Mouse (Mus musculus): ENCODE measurements around the gene Rhov.

The Rhov gene

DNA sequence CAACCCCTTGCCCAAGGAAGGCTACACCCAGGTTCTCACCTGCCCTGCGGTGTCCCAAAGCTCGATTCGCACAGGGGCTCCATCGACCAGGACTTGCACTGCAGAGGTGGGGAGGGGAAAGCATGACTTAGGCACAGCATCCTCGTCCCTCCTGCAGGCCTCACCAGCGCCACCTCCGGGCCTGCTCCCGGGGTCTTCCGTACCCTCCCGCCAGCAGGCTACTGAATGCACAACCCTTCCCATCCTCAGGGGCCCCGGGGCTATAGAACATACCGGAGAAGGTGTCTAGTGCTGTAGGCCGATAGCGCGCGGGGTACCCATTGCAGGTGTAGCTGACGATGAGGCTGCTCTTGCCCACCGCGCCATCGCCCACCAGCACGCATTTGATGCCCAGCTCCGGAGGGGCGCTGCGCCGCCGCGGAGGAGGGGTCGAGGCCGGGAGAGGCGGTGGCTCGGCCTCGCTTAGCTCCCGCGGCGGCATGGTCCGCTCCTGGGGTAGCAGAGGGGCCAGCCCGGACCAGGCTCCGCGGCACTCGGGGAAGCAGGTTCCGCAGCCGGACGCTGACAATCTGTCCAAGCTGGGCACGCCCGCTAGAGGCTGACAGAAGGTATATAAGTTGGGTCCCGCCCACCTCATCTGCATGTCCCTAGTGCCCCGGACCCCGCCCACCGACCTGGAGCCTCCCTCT, at the start of gene Rhov:
TSS of gene Rhov (minus strand) at position 630 of the 689 bp plus-strand sequence.
- DNase-seq (ENCODE audit: low spot score) = peak; percentile 67

DNA sequence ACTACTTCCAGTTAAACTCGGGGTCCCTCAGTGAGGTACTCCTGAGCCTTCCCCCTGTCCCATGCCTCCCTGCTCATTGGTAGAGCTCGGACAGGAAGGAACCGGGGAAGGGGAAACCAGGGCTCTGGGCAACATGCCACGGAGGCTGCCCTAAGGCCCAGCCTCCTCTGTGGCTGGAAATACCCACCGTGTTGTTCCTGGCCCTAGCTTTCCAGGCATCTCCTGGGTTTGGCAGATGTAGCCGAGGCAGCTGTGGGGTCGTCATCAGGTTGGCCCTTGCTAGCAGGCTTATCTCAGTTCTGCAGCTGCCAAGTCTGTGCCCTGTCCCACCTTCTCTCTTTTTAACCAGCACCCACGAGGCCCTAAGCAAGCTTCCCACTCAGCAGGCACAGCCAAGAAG, 49.5 kb upstream of the Rhov start:
- DNase-seq (ENCODE audit: low spot score) = no peak

DNA sequence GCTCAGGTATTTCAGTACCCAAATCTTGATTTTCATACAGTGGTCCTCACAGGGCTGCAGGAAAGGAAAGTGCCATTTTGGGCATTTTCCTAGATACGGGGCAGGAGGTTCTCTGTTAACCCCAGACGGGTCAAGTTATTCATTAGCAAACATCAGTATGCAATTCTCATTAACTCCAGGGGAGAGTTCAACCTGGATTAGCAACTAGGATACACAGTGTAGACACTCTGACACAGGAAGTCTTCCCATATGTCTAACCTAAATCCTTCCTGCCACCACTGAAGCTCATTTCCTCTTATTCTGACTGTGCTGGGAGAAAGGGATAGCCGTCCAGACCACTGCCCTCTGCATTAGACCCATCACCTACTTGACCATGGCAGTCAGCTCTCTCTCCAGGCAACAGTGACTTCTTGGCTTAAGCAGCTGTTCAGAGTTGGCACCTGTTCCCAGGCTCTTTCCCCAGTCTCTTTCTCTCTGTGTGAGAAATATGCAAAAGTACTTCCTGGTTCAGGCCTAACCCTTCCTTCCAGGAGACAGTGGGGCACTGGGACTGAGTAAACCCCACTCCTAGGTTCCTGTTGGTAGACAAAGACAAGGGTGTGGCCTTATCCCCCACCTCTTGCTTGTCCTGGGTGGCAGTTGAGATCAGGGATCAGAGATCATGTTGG, 47.1 kb upstream of the Rhov start:
- DNase-seq (ENCODE audit: low spot score) = no peak

DNA sequence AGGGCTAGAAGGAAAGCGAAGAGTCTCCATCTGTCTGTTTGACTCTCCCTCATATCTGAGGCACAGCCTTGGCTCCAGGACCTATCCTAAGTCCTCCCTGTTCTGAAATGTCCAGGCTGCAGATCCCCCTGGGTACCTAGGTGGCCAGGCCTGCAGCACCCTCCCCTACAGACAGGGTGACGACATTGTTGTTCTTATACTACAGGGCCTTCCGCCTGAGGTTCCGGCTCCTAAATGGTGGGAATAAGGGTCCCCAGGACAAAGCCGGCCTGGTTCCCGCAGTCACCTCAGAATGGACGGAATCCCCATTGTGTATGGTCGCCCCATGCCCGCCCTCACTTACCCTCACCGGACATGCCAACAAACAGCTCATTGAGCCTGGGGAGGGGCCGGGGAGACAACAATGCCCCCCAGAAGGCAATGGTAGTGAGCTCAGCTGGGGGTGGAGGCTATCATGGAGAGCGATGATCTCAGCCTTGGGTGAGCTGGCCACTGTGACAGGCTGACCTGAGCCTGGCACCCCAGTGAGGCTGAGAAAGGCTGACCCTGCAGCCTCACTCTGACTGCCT, 43.8 kb upstream of the Rhov start:
- no peak for DNase-seq (ENCODE audit: low spot score)

DNA sequence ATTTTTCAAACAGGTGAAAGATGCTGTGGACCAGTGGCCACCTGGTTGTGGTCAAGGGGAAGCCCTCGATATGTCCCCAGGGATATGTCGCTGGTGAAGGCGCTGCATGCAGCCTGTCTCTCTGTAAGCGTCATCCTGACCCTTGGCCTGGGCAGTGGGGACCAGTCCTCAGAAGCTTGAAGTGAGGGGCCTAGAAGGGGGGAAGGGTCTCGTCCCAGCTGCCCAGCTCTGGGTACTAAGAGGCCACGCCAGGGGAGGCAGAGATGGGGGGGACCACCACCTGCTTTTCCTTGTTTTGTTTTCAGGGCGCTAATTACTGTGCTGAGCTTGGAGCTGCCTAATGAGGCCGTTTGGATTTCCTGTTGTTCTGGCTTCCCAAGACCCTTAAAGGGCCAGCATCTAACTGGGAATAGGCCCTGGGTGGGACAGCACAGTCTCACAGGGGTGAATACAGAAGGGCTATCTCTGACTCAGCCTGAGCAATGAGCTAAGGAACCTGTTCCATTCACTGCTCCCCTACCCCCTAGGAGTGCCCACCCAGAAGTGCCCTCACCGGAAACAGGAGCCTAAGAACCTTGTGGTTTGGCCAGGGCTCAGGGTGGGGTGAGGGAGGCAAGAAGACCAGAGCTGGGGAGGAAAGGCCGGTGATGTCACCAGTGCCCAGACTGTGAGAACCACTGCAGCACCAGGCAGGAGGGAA, 42.9 kb upstream of the Rhov start:
- no peak for DNase-seq (ENCODE audit: low spot score)

DNA sequence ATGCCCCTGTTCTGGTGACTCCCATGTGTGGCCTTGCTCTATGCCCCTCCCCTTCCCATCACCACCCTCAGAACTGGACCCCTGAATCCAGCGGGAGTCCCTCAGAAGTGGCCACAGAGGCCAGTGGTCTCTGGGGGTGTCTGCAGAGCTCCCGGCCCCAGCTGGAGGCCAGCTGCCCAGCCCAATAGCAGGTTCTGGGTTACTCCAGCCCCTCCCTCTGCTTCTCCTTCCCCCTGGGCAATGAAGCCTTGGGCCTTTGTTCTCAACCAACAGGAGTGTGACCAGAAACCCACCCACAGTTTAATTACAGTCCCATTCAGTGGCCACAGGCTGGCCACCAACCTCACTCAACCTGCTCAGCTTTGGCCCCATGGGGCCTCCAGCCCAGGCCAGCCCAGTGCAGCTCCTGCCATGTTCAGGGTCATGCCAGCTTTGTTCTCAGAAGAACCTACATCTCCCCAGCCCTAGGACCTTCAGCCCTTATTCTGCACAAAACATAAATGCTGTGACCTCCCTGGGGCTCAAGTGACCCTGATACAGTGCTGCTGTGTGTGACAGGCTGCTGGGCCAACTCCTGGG, 41.4 kb upstream of the Rhov start:
- no peak for DNase-seq (ENCODE audit: low spot score)

DNA sequence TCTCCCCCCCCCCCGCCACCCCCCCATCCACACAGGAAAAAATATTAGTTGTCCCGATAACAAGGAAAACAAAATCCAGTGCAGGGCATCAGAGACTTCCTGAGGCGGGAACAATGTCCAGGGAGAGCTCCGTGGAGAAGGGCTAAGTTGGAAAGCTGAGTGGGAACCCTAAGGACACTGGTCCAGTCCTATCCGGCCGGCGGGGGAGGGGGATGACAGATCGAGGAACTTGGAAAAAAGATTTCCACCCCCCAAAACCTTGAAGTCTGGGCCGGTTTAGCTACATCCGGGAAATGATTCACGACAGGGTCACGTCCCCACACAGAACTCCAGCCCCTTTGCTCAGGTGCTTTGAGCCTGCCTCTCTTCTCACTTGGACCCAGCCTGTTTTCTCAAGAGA, 40.5 kb upstream of the Rhov start:
- no peak for DNase-seq (ENCODE audit: low spot score)

DNA sequence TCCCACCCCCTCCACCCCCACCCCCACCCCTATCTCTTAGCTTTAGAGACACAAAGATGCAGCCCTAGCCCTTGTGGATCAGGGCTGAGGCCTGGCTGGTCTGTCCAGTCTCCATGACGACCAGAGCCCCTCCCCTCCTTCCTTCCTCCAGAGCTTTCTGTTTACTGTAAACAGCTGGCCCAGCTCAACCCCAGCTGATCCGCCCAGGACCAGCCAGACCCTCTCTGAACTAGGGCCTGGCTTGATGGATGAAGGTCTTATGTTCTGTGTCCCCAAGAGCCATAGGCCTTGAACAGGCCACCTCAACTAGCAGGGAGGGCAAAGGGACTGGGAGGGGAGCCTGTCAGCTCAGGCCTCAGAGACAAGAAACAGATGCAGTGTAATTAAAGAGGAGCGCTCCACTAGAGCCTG, 33.7 kb upstream of the Rhov start:
- no peak for DNase-seq (ENCODE audit: low spot score)

DNA sequence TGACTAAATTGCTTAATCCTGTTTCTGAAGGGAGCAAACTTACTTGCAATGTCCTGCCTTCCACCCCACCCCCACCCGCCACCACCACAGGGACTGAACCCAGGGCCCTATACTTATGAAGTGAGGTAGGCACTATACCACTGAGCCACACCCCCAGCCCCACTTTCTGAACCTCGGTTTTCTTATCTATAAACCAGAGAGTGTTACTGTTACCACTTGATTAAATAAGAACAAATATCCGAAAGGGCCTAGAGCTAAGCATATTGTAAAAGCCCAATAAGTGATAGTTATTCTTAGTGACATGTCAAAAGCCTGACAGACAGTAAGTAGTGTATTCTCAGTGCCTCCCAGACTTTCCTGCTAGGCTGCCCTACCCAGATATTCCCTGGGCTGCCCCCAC, 33.3 kb upstream of the Rhov start:
- no peak for DNase-seq (ENCODE audit: low spot score)

DNA sequence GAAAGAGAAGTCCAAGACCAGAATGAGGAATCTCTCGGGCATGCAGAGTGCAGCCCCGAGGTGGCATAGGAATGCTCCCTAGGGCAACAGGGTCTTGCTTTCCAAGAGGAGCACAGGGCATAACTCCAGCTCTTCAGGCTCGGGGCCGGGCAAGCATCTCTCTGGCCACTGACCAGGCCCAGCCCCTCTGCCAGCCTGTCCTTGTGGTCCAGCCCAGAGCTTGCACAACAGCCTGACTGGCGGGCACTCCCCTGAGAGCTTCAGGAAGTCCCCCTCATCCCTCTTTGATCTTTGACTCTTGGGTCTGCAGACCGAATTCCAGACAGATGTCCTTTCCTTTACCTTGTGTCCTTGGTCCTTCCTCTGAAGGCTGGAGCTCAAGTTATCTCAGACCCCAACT, 31.8 kb upstream of the Rhov start:
- DNase-seq (ENCODE audit: low spot score) = no peak

DNA sequence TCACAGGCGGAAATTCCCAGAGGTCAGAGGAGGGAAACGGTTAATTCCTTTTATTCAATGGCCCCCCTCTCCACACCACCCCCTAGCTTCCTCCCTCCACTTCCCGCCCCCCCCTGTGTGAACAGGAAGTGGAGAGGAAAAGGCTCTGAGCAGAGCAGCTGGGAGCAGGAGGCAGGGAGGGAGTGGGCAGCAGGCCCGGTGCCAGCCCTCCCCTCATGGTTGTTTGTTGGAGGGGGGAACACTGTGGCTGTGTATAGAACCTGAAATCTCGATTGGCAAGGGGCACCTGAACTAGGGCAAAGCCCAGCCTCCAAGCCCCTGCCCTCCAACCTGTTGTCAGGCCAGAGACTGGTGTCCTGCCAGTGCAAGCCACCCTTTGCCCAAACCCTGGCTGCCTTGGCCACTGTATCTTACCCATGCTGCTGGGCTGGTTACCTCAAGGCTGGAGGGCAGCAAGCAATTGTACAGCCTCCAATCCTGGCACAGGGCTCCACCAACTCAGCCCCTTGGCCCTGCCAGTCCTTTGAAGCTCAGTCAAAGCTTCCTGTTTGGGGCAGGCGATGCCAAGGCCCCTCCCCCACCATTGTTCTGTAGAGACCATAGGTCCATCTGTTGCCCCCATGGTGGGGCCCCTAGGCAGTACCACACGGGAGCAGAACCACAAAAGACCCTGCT, 29.9 kb upstream of the Rhov start:
- no peak for DNase-seq (ENCODE audit: low spot score)

DNA sequence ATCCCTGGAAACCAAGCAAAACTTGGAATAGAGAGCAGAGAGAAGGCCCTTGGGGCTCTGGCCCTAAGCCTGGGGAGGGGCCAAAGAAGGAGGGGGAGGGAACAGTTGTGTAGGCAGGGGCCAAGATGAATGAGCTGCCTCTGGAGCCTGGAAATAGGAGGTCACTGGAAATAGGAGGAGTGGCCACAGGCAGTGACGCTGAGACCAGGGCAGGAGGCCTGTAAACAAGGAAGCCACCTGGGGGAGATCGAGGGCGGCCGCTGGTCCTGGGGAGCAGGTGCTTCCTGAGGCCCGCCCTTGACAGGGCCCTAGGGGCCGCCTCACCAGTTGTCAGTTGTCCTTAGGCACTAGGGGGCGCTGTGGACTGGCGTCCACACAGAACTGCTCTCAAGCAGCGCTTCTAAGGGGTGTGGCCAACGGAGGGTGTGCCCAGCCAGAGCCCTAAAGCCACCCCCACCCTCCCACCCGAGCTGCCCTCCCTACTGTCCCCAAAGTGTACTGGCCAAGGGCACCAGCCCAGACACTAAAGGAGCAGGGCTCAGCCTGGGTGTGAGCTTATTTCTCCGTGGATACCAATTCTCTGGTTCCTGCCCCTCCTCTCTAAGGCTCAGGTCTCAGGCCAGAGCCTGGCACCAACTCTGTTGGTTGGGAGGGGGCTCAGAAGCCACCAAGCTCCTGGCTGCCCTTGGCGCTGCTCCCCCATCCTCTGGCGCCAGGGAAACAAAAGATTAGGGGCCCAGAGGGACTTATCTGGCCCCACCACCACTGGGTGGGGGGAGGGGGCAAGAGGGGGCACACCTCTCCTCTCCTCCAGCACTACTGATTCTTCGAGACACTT, 29.1 kb upstream of the Rhov start:
- peak; percentile 57 for DNase-seq (ENCODE audit: low spot score)

DNA sequence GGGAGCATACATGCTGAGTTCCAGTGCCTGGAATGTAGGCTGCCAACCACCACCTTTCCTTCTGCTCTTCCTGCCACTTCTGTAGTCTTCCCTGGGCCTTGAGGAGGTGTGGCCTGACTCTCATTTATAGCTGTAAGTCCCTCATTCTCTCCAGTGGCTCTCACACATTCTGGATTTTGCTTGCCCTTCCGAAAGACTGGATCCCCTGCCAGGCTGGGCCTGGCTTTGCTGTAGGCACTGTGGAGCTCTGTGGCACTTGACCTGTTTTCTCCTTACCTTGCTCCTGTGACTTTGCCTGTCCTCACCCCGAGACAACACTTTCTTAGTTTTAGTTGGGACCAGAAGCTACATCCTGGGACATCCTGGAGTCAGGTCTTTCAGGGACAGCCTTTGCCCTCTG, 27.8 kb upstream of the Rhov start:
- DNase-seq (ENCODE audit: low spot score) = no peak

DNA sequence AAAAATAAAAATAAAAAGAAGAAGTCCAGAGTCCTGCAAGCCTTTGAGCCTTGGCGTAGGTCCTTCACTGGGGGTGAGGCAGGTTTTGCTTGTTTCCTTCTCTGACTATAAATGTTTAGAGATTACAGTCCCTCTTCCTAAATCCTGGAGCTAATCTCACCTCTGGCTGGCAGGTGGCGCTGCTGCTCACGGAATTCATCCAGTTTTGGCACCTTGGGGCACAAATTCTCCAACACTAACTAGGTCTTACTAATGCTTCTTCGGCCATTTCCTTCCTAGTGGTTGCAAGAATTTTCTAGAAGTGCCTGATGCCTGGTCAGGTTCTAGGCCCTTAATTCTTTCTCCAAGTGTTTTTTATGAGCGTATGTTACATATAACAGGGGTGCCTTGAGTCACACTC, 27.3 kb upstream of the Rhov start:
- DNase-seq (ENCODE audit: low spot score) = peak; percentile 64

DNA sequence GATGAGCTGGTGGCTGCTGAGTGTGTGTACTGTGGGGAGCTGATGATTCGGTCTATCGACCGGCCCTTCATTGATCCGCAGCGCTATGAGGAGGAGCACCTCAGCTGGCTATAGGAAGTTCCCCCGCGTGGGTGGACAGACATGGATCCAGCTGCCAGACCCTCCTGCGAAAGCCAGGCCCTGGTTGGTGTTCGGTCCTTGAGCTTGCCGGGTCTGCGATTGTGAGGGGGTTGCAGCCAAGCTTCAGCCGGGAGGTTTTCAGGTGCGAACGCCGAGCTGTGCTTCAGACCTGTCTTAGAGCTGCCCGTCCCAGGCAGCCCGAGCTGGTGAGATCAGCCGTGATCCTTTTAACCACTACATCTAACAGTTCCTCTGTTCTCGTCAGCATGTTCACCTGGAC, 26.4 kb upstream of the Rhov start:
- no peak for DNase-seq (ENCODE audit: low spot score)

DNA sequence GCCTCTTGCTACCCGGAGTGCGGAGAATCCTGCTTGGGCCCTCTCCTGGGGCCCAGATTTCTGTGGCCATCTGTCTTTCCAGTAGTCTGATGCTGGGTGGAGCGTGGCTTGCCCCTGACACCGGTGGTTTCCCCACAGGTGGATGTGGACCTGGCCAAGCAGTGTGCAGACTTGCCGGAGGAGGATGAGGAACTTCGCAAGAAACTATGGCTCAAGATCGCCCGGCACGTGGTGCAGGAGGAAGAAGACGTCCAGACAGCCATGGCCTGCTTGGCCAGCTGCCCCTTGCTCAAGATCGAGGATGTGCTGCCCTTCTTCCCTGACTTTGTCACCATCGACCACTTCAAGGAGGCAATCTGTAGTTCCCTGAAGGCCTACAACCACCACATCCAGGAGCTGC, 25.7 kb upstream of the Rhov start:
- DNase-seq (ENCODE audit: low spot score) = no peak

DNA sequence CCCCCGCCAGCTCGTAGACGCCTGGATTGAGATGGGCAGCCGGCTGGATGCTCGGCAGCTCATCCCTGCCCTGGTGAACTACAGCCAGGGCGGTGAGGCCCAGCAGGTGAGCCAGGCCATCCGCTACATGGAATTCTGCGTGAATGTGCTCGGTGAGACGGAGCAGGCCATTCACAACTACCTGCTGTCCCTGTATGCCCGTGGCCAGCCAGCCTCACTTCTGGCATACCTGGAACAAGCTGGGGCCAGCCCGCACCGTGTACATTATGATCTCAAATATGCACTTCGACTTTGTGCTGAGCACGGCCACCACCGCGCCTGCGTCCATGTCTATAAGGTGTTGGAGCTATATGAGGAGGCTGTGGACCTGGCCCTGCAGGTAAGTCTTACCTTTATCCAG, 23.3 kb upstream of the Rhov start:
- no peak for DNase-seq (ENCODE audit: low spot score)

DNA sequence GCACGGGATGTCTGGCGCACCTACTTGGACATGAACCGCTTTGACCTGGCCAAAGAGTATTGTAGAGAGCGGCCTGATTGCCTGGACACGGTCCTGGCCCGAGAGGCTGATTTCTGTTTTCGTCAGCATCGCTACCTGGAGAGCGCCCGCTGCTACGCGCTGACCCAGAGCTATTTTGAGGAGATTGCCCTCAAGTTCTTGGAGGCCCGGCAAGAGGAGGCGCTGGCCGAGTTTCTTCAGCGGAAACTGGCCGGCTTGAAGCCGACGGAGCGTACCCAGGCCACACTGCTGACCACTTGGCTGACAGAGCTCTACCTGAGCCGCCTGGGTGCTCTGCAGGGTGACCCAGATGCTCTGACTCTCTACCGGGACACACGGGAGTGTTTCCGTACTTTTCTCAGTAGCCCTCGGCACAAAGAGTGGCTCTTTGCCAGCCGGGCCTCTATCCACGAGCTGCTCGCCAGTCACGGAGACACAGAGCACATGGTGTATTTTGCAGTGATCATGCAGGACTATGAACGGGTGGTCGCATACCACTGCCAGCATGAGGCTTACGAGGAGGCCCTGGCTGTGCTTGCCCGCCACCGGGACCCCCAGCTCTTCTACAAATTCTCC, 22.8 kb upstream of the Rhov start:
- DNase-seq (ENCODE audit: low spot score) = no peak

DNA sequence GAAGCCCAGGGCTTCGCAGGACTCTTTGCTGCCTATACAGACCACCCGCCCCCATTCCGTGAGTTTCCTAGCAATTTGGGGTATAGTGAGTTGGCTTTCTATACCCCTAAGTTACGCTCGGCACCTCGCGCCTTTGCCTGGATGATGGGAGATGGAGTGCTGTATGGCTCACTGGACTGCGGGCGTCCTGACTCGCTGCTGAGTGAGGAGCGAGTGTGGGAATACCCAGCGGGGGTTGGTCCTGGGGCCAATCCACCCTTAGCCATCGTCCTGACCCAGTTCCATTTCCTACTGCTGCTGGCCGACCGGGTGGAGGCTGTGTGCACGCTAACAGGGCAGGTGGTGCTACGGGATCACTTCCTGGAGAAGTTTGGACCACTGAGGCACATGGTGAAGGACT, 22.2 kb upstream of the Rhov start:
- no peak for DNase-seq (ENCODE audit: low spot score)

DNA sequence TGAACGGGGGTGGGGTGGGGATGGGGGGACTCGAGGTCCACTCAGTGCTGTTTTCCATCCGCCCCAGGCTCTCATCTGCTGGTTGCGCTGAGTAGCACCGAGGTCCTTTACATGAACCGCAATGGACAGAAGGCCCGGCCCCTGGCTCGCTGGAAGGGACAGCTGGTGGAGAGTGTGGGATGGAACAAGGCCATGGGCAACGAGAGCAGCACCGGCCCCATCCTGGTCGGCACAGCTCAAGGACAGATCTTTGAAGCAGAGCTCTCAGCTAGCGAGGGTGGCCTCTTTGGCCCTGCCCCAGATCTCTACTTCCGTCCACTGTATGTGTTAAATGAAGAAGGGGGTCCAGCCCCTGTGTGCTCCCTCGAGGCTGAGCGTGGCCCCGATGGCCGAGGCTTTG, 21.8 kb upstream of the Rhov start:
- no peak for DNase-seq (ENCODE audit: low spot score)

DNA sequence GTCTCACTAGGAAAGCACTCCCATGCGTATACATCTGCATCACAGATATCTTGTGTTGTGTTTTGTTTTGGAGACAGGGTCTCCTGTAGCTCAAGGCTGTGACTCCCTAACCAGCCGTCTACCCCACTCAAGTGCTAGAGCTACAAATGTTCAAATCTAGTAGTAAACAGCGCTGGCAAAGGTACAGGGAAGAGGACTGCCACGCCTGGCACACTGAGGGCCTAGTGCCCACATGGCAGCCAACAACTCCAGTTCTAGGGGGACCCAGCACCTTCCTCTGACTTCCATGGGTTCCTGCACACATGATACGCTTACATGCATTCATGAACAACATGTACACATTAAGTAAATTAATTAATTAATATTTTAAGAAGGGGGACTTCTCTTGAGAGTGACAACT, 21.2 kb upstream of the Rhov start:
- DNase-seq (ENCODE audit: low spot score) = no peak
